Mouse (Mus musculus) C2C12 (cell line): ENCODE measurements around the gene Nrap. TPM values are rescaled to one million over a fixed set of nuclear protein-coding genes. Genes with fewer than 3 reads are reported as not detected.

ENCODE experiments used
- H3K27me3 ChIP-seq: one replicate; pipeline ENCODE4 v1.6.1; 2011; ENCODE audit not compliant: control insufficient read depth, insufficient read depth, insufficient read length
- H3K36me3 ChIP-seq: one replicate; pipeline ENCODE4 v1.6.1; 2011; ENCODE audit not compliant: control insufficient read depth, insufficient read depth
- H3K4me3 ChIP-seq: one replicate; pipeline ENCODE4 v1.5.1; 2011; ENCODE audit warnings: mild to moderate bottlenecking, control low read depth; ENCODE audit not compliant: poor library complexity, insufficient read depth, severe bottlenecking
- H3K79me2 ChIP-seq: one replicate; pipeline ENCODE4 v1.6.1; 2011; ENCODE audit not compliant: control insufficient read depth, insufficient read depth
- H3K79me3 ChIP-seq: one replicate; pipeline ENCODE4 v1.6.1; 2011; ENCODE audit warnings: low read depth, control low read depth
- H3ac ChIP-seq: one replicate; pipeline ENCODE3; 2011; ENCODE audit warnings: low read depth; ENCODE audit not compliant: control insufficient read depth, insufficient read length
- CEBPB ChIP-seq: IDR thresholded peaks from one replicate; pipeline ENCODE4 v1.6.1; 2011; ENCODE audit warnings: low read depth, mild to moderate bottlenecking, control low read depth, moderate library complexity
- CTCF ChIP-seq: IDR thresholded peaks from one replicate; pipeline ENCODE4 v1.5.1; 2011; ENCODE audit not compliant: control insufficient read depth, insufficient read depth, insufficient read length
- FOSL1 ChIP-seq: IDR thresholded peaks from one replicate; pipeline ENCODE4 v1.8.0; 2011; ENCODE audit warnings: mild to moderate bottlenecking, low read length; ENCODE audit not compliant: poor library complexity, insufficient read depth, severe bottlenecking
- MAX ChIP-seq: IDR thresholded peaks from one replicate; pipeline ENCODE4 v1.6.1; 2011; ENCODE audit warnings: mild to moderate bottlenecking, control low read depth
- MYOD1 ChIP-seq: IDR thresholded peaks from one replicate; pipeline ENCODE4 v1.6.1; 2011; ENCODE audit warnings: low read depth; ENCODE audit not compliant: control insufficient read depth, insufficient read length
- MYOG ChIP-seq: IDR thresholded peaks from one replicate; pipeline ENCODE4 v1.6.1; 2011; ENCODE audit not compliant: control insufficient read depth, insufficient read length; ENCODE audit errors: extremely low read depth
- USF1 ChIP-seq: IDR thresholded peaks from one replicate; pipeline ENCODE4 v1.6.1; 2011; ENCODE audit warnings: low read depth, mild to moderate bottlenecking, control low read depth, moderate library complexity
- polyA plus RNA-seq: library from polyadenylated mRNA; unstranded; fragments of >200 nt; fragmentation: generic; extraction: Trizol; gene quantifications from one replicate; pipeline ENCODE4 v1.2.1, GENCODE M21; 2012; ENCODE audit warnings: missing spikeins

The Nrap gene
- polyA plus RNA-seq, 1 experiment, result 0.88 TPM

DNA sequence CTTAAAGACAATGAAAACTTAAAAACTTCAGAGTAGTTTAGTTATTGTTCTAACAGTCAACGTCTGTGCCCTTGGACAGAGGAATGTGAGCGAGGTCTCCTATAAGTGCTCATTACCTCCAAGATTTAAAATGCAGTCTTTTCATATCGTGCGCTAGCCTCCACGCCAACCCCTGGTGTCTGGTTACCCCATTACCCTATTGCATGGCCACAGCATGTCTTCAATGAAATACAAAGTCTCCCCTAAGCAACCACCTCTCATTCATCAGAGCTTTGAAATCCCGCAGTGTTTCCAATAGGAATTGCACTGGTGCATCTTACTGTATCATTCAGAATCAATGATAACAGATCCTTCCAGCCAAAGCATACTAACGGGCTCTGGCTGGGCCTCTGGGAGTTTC, 17.6 kb downstream of the Nrap start:
- Histone ChIP-seq H3K27me3 (no peaks in the 10 kb centered on the region), H3K79me3 (no peaks in the 10 kb centered on the region), H3K4me3 (no peak overlapping the region), H3K36me3 (no peaks in the 10 kb centered on the region), H3K79me2 (no peaks in the 10 kb centered on the region), H3ac (no peak overlapping the region)
- TF ChIP-seq CTCF (no peak), MAX (no peak), MYOD1 (no peak), MYOG (no peak), FOSL1 (no peak), CEBPB (no peak), USF1 (no peak)

DNA sequence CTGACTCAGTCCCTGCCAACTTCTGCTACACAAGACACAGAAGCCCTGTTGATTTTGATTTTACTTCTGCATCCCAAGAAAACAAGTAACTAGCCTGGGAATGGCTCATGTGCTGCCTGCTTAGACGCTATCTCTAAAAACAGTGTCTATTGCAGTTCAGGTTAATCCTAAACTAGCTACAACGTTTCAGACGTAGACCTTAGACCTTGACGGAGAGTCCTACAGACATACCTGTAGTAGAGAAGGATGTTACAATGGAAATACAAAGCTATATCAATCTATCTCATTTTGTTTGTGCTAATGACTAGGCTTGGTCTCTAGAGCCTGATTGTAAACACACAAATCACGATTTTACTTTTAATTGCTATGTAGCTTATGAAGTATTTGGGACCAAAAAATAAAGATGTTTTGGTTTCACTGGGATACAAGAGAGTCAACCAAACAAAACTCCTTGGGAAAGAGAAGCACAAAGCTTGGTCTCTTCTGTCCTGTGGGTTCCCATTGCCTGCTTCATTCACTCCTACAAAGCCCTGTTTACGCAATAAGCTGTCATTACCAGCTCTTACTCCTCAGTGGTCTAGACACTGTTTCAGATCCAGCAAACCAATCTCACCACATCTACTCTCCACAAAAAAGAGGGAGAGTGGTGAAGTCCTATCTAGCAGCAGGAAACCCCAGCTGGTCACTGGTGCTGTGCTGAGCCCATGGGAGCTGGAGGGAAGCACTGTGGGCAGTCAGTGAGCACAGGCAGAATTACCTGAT, 19.3 kb downstream of the Nrap start:
- Histone ChIP-seq H3K4me3 (no peak overlapping the region), H3K27me3 (no peaks in the 10 kb centered on the region), H3ac (no peak overlapping the region), H3K79me3 (no peaks in the 10 kb centered on the region), H3K79me2 (no peaks in the 10 kb centered on the region), H3K36me3 (no peaks in the 10 kb centered on the region)
- TF ChIP-seq MYOG, result no peak
- peak; percentile 65 for TF ChIP-seq CEBPB

DNA sequence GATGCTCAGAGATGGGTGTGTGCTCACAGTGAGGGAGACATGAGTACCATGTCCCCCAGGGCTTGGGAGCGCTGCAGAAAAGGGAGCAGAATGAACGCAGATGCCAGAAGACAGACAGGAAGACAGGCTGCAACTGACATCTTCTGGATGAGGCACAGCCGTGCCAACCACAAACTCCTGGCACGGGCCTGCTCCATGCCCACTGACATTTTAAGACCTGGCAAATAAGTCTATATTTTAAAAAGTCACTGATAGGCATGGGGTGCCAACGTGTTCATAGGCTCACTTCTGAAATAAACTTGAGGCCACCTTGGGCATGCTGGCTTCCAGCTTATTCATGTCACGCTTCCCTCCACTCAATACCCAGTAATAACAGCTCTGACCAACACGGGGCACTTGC, 20.9 kb downstream of the Nrap start:
- no peak for TF ChIP-seq CTCF
- TF ChIP-seq FOSL1, result no peak
- no peak for TF ChIP-seq USF1
- no peak for TF ChIP-seq MYOD1
- TF ChIP-seq MYOG, result no peak
- H3ac ChIP-seq, result no peak overlapping the region
- H3K27me3 ChIP-seq, result no peaks in the 10 kb centered on the region
- H3K4me3 ChIP-seq, result no peak overlapping the region
- no peaks in the 10 kb centered on the region for H3K79me2 ChIP-seq
- H3K79me3 ChIP-seq, result no peaks in the 10 kb centered on the region
- no peaks in the 10 kb centered on the region for H3K36me3 ChIP-seq

DNA sequence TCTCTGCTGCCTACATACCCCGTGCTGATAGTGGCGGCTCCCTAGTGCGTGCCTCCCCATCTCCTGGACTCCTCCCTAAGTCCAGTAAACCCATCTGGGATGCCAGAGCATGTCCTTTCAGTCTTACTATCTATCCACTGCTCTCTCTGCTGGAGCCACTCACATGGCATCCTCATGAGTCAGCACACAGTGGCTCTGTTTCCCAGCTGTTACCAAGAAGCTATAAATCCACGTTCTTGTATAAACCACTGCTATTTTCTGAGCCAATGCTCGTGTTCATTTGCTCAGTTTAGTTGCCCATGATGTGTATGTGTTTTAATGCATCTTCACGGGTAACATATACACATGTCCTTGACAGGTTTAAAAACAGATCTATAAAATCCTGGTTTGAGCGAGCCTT, 22.1 kb downstream of the Nrap start:
- TF ChIP-seq MYOD1 (peak; percentile 88), USF1 (peak; percentile 36), CTCF (no peak), MYOG (no peak), MAX (peak; percentile 75), FOSL1 (peak; percentile 47)
- H3ac ChIP-seq, result no peak overlapping the region
- no peaks in the 10 kb centered on the region for H3K27me3 ChIP-seq
- no peaks in the 10 kb centered on the region for H3K79me2 ChIP-seq
- H3K79me3 ChIP-seq, result no peaks in the 10 kb centered on the region
- no peaks in the 10 kb centered on the region for H3K36me3 ChIP-seq
- no peak overlapping the region for H3K4me3 ChIP-seq

DNA sequence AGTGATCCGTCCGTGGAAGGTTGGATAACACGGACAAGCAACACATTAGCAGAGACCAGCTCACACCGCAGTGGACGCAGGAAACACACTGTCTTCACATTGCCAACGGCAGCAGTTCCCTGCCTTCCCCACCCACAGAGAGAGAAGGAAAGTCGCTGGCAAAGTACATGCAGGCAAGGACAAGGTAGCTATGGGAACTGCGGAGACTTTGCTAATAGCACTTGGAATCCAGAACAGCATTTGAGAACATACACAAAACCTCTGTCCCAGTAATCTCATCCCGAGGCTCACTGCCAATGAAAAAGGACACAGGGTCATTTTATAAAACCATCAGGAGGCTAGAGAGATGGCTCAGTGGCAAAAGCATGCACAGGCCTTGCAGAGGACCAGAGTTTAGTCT, 23.2 kb downstream of the Nrap start:
- H3K27me3 ChIP-seq, result no peaks in the 10 kb centered on the region
- H3K36me3 ChIP-seq, result no peaks in the 10 kb centered on the region
- H3K79me2 ChIP-seq, result no peaks in the 10 kb centered on the region
- no peaks in the 10 kb centered on the region for H3K79me3 ChIP-seq
- H3ac ChIP-seq, result no peak overlapping the region
- no peak for TF ChIP-seq USF1
- TF ChIP-seq MYOG, result no peak
- no peak for TF ChIP-seq CEBPB
- no peak for TF ChIP-seq MAX
- H3K4me3 ChIP-seq, result no peak overlapping the region

DNA sequence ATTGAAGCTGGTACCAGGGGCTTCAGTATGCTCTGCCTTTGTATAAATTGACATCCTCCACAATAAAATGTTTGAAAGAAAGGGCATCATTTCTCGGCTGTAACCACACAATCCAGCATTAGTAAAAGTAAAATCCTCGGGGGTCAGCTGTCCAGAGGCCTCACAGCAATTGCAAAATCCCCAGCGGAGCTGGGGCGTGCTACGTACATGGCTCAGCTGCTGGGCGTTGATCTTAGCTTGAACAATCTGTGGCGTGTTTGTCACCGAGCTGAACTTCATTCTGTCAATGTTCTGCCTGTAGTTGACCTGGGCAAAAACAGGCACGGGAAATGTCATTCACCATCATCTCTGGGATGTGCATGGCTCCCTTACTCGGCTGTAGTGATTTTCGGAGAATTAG, 23.7 kb downstream of the Nrap start:
- Histone ChIP-seq H3K79me3 (no peaks in the 10 kb centered on the region), H3K4me3 (no peak overlapping the region), H3K27me3 (no peaks in the 10 kb centered on the region), H3ac (no peak overlapping the region), H3K79me2 (no peaks in the 10 kb centered on the region), H3K36me3 (no peaks in the 10 kb centered on the region)
- TF ChIP-seq CTCF (no peak), USF1 (no peak), FOSL1 (no peak), CEBPB (no peak)
